Mouse (Mus musculus): ENCODE measurements at regions not wholly inside any gene's neighbourhood (a gene's known extent, or its start where the extent isn't known, plus 50 kb on each side); places are given as distances from the start of the nearest gene placed in this dataset.

DNA sequence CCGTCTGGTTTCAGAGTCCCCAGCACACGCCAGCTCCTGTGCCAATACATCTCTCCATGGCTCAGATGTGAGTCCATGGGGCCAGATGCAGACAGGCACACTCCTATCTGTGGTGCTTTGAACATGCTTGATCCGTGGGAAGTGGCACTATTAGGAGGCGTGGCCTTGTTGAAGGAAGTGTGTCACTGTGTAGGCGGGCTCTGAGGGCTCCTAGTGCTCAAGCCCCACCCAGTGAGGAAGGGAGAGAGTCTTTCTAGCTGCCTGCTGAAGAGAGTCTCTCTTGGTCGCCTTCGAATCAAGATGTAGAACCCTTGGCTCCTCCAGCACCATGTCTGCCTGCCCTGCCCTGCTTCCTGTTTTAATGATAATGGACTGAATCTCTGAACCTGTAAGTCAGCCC lies 194.7 kb upstream of the Mvb12b start:
- no peak overlapping the region for H3K4me3 ChIP-seq
- H3K9ac ChIP-seq, result no peak overlapping the region
- H3K4me2 ChIP-seq, result no peak overlapping the region
- H3K4me1 ChIP-seq, result no peaks in the 10 kb centered on the region
- H3K27ac ChIP-seq, result no peak overlapping the region
- H3K9me3 ChIP-seq, result no peaks in the 10 kb centered on the region
- H3K27me3 ChIP-seq, result no peaks in the 10 kb centered on the region
- no peaks in the 10 kb centered on the region for H3K36me3 ChIP-seq
- no peak for ATAC-seq (ENCODE audit: insufficient number of reproducible peaks, low FRiP score, low TSS enrichment, low read depth)
- WGBS, result 73% methylated on average over 7 of the region's 7 CpGs

DNA sequence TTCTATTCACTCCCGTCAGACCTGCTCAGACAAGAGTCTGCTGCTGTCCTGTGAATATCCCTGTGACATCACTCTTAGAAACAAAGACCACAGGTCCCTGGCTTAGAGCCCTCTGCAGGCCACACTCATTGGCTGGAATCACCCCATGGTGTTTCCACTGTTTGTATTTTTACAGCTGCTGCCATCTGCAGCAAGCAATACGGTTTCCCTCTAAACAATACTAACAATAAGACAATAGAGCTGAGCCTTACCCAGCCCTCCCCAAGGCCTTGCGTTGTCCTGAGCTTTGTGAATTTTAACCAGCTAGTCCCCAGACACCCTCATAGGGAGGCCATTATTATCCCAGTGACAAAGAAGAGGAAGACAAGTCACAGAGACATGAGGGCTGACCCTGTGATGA lies 192.4 kb upstream of the Mvb12b start:
- Histone ChIP-seq H3K36me3 (no peaks in the 10 kb centered on the region), H3K27ac (no peak overlapping the region), H3K4me1 (no peaks in the 10 kb centered on the region), H3K9ac (no peak overlapping the region), H3K9me3 (no peaks in the 10 kb centered on the region), H3K4me2 (no peak overlapping the region), H3K27me3 (no peaks in the 10 kb centered on the region), H3K4me3 (no peak overlapping the region)
- 65% methylated on average over 3 of the region's 3 CpGs for WGBS
- ATAC-seq (ENCODE audit: insufficient number of reproducible peaks, low FRiP score, low TSS enrichment, low read depth), result no peak

DNA sequence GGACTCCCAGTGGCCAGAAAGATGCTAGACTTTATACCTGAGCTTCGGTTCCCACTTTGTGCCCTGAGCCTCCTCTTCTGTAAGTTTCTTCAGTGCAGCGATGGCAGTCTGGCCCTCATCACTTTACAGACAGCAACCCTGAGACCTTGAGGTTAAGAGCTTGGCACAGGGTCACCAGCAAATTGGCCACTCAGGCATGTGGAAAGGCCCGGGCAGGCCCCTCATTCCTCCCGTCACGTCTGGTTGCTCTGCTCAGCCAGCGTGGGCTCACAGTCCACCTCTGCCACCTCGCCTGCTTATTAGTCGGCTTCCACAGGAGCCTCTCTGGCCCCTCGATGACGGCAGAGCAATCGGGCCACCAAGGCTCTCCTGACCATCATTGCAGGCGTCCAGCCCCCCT lies 191.5 kb upstream of the Mvb12b start:
- Histone ChIP-seq H3K4me3 (no peak overlapping the region), H3K9ac (no peak overlapping the region), H3K4me1 (no peaks in the 10 kb centered on the region), H3K9me3 (no peaks in the 10 kb centered on the region), H3K4me2 (no peak overlapping the region), H3K27me3 (no peaks in the 10 kb centered on the region), H3K27ac (no peak overlapping the region), H3K36me3 (no peaks in the 10 kb centered on the region)
- 79% methylated on average over 12 of the region's 12 CpGs for WGBS
- ATAC-seq (ENCODE audit: insufficient number of reproducible peaks, low FRiP score, low TSS enrichment, low read depth), result no peak

DNA sequence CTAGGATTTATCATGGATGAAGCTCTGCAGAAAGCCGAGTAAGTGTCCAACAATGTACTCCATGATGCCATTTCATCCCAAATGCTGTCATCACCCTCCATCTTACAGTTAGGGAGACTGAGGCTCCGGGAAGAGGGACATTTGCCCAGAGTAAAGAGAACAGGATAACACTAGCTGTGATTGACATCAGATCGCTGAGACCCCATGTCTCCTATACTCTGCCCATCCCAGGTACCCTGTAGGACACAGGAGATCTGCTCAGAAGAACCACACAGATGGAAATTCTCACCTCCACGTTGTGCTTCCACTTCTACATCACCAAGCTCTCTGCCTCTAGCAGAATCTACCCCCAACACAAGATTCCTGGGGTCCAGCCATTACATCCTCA lies 191.1 kb upstream of the Mvb12b start:
- no peaks in the 10 kb centered on the region for H3K4me1 ChIP-seq
- ATAC-seq (ENCODE audit: insufficient number of reproducible peaks, low FRiP score, low TSS enrichment, low read depth), result no peak
- H3K9ac ChIP-seq, result no peak overlapping the region
- no peak overlapping the region for H3K4me3 ChIP-seq
- no peak overlapping the region for H3K27ac ChIP-seq
- H3K27me3 ChIP-seq, result no peaks in the 10 kb centered on the region
- H3K9me3 ChIP-seq, result no peaks in the 10 kb centered on the region
- H3K36me3 ChIP-seq, result no peaks in the 10 kb centered on the region
- 82% methylated on average over 4 of the region's 4 CpGs for WGBS
- no peak overlapping the region for H3K4me2 ChIP-seq

DNA sequence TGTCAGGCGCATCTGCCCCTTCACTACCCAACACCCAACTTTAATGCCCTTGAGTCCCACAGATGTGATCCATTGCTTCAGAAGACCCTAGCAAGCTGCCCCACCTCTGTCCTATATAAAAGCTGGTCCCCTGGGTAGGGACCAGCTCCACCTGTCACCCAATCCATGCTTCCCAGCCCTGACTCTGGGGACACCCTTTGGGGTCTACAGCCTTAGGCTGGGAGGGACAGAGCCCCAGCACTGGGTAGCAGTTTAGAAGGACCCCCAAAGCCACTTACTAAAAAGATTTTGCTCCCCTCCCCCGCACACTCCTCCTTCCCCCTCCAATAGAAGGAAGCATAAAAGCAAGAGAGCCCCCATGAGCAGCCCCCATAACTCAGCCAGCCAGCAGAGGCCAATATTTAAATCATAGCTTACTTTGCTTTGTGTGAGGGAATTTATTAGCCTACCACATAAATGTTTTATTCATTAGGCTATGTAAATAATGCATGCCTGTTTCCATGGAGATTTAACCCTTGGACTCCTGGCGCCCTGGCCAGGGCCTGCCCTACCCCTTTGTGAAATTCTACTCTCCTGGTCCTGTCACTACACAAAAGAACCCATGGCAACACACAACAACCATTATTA lies 190.6 kb upstream of the Mvb12b start:
- 79% methylated on average over 3 of the region's 3 CpGs for WGBS
- no peaks in the 10 kb centered on the region for H3K27me3 ChIP-seq
- H3K4me2 ChIP-seq, result no peak overlapping the region
- H3K4me1 ChIP-seq, result no peaks in the 10 kb centered on the region
- no peak overlapping the region for H3K27ac ChIP-seq
- H3K9ac ChIP-seq, result no peak overlapping the region
- no peaks in the 10 kb centered on the region for H3K9me3 ChIP-seq
- no peak overlapping the region for H3K4me3 ChIP-seq
- H3K36me3 ChIP-seq, result no peaks in the 10 kb centered on the region
- ATAC-seq (ENCODE audit: insufficient number of reproducible peaks, low FRiP score, low TSS enrichment, low read depth), result no peak

DNA sequence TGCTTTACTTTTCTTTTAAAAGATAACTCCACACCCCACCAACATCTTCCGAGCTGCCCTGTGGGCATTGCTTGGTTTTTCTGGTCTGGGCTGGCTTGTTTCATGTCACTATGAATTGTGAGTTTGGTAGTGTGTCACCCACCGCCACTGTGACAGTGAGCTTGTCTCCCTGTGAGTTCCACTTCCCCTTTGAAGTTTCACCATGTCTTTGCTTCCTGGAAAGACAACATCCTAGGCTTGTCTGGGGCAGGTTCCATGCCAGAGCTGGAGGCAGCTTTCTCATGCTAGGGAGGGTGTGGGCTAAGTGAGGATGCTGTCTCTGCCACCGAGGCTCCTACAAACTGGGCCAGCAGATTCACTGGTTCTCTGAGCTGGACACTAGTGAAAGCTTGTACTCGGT lies 188.6 kb upstream of the Mvb12b start:
- no peak for ATAC-seq (ENCODE audit: insufficient number of reproducible peaks, low FRiP score, low TSS enrichment, low read depth)

DNA sequence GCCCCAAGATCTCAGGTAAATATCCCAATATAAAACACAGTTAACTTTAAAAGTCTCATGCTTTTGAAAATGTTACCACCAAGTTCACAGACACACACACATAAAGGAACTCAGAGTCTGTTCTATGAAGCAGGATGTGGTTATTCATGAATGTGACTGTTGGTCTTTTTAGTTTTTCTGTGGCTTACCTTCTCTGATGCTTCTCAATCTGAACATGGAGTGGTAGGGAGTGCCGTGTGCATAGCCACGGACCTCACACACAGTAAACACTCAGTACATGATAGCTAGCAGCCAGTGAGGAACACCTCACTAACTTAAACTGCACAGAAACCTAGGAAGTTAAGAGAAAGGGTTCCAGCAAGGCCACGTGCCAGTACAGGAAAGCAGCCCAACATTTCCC lies 186.3 kb upstream of the Mvb12b start:
- no peaks in the 10 kb centered on the region for H3K36me3 ChIP-seq
- H3K4me1 ChIP-seq, result no peaks in the 10 kb centered on the region
- no peak for ATAC-seq (ENCODE audit: insufficient number of reproducible peaks, low FRiP score, low TSS enrichment, low read depth)
- 75% methylated on average over 3 of the region's 3 CpGs for WGBS
- no peak overlapping the region for H3K4me2 ChIP-seq
- H3K27me3 ChIP-seq, result no peaks in the 10 kb centered on the region
- no peak overlapping the region for H3K27ac ChIP-seq
- no peaks in the 10 kb centered on the region for H3K9me3 ChIP-seq
- no peak overlapping the region for H3K4me3 ChIP-seq
- H3K9ac ChIP-seq, result no peak overlapping the region

More for the DNA sequence above, 188.6 kb upstream of the Mvb12b start:
- WGBS, result 56% methylated on average over 4 of the region's 4 CpGs
- Histone ChIP-seq H3K4me3 (no peak overlapping the region), H3K27ac (no peak overlapping the region), H3K4me1 (no peaks in the 10 kb centered on the region), H3K36me3 (no peaks in the 10 kb centered on the region), H3K9me3 (no peaks in the 10 kb centered on the region), H3K27me3 (no peaks in the 10 kb centered on the region), H3K4me2 (no peak overlapping the region), H3K9ac (no peak overlapping the region)

DNA sequence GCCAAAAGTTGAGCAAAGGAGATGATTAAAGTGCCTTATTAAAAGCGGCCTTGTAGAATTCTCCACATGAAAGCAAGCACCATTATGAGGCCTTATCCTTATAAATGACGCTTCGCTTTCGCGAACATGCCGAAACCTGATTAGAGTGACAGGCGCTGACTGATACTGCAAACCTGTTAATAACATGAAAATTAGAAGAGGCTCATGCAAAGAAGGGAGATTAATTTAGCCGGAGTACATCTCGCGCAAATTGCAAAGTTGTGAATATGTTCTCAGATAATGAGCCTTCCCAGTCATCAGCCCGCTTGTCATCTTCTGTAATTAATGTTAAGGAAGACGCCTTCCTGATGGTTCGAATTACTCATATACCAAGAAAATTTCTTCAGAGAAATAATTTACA lies 177.8 kb upstream of the Mvb12b start:
- H3K4me1 ChIP-seq, result no peaks in the 10 kb centered on the region
- WGBS, result 92% methylated on average over 13 of the region's 13 CpGs
- no peak for ATAC-seq (ENCODE audit: insufficient number of reproducible peaks, low FRiP score, low TSS enrichment, low read depth)

DNA sequence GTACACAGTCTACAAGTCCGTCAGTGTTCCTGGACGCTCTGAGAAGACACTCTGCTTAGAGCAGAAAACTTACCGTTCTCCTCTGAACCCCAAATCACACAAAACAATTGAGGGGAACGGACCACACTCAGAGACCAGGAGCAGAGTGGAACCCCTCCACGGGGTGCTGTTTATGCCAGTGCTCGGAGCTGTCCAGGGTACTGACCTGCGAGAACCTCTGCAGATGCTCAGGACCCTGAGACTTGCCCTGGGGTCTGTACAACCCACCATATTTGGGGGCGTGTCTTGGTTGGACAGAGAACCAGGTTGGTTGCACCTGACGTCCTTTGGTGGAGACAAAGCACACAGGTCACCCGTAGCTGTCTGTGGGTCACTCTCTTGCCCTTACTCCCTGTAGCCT lies 177.3 kb upstream of the Mvb12b start:
- 35% methylated on average over 10 of the region's 10 CpGs for WGBS
- Histone ChIP-seq H3K36me3 (no peaks in the 10 kb centered on the region), H3K4me1 (no peaks in the 10 kb centered on the region), H3K4me3 (no peak overlapping the region), H3K4me2 (no peak overlapping the region), H3K27me3 (no peaks in the 10 kb centered on the region; the same call in 1 of the 2 replicates), H3K9me3 (no peaks in the 10 kb centered on the region), H3K27ac (no peak overlapping the region), H3K9ac (no peak overlapping the region)
- ATAC-seq (ENCODE audit: insufficient number of reproducible peaks, low FRiP score, low TSS enrichment, low read depth), result no peak

More for the DNA sequence above, 177.8 kb upstream of the Mvb12b start:
- Histone ChIP-seq H3K27ac (no peak overlapping the region), H3K4me3 (no peak overlapping the region), H3K36me3 (no peaks in the 10 kb centered on the region), H3K4me2 (no peak overlapping the region), H3K27me3 (no peaks in the 10 kb centered on the region), H3K9me3 (no peaks in the 10 kb centered on the region), H3K9ac (no peak overlapping the region)

DNA sequence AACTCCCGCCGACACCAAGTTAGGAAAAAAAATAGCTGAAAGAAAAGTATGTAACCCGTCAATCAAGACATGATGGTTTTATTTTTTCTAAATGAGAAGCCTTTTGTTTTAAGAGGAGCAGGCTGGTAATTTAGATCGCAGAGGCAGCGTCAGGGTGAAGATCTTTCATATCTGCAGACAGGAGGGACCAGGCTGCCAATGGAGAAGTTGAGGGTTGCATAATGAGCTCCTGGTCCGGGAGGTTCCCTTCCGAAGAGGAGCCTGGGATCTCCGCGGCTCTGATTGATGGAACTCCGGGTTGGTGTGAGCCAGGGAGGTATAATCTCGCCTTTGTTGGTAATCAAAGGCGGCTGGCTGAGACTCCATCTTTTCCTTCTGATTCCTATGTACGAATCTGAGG lies 168.8 kb upstream of the Mvb12b start:
- Histone ChIP-seq H3K27me3 (no peaks in the 10 kb centered on the region; the same call in 1 of the 2 replicates), H3K36me3 (no peaks in the 10 kb centered on the region), H3K4me3 (no peak overlapping the region), H3K9me3 (no peaks in the 10 kb centered on the region), H3K4me1 (no peaks in the 10 kb centered on the region; the same call in 1 of the 2 replicates), H3K9ac (no peak overlapping the region), H3K4me2 (no peak overlapping the region), H3K27ac (no peak overlapping the region)
- ATAC-seq (ENCODE audit: insufficient number of reproducible peaks, low FRiP score, low TSS enrichment, low read depth), result no peak
- WGBS, result 74% methylated on average over 13 of the region's 13 CpGs

DNA sequence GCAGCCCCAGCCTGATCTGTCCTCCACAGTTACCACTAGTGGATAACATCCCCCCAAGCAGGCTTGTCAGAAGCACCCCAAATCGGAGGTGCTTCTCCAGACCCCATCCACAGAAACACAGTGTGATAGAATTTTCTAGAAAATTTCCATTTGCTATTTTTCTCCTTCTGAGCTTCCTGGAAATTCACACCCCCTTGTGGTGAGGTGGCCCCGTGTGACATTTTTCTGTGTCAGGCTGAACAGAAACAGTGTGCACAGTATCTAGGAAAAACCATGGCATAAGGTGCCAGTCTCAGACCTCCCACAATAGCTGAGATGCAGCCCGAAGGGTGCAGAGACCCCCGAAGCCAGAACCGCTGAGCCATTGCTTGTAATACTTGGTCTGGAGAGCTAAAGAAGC lies 155.3 kb upstream of the Mvb12b start:
- ATAC-seq (ENCODE audit: insufficient number of reproducible peaks, low FRiP score, low TSS enrichment, low read depth), result no peak
- Histone ChIP-seq H3K9me3 (no peaks in the 10 kb centered on the region), H3K4me3 (no peak overlapping the region), H3K4me1 (peaks cover 13% of the 10 kb centered on the region), H3K27ac (no peak overlapping the region), H3K9ac (no peak overlapping the region), H3K27me3 (no peaks in the 10 kb centered on the region), H3K36me3 (no peaks in the 10 kb centered on the region), H3K4me2 (no peak overlapping the region)
- 81% methylated on average over 5 of the region's 5 CpGs for WGBS

DNA sequence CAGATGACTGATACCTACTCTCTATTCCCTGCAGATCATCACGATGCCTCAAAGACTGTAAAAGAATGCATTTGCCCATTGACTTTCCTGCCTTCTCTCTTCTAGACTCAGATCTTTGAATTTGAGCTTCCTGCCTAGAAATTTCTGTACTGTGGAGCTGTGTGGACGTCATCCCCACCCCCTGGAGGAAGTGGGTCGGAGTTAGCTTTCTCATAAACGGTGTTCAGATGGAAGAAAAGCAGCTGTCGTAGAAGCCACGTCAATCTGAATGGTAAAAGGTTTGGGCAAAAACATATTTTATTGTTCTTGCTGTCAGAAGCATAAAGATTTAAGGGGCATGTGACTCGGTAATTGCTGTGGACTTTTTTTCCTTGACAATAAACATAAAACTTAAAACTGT lies 154.6 kb upstream of the Mvb12b start:
- WGBS, result 18% methylated on average over 7 of the region's 7 CpGs
- Histone ChIP-seq H3K9me3 (no peaks in the 10 kb centered on the region), H3K27me3 (no peaks in the 10 kb centered on the region), H3K4me3 (no peak overlapping the region), H3K4me2 (no peak overlapping the region), H3K4me1 (peaks cover 13% of the 10 kb centered on the region), H3K9ac (no peak overlapping the region), H3K27ac (no peak overlapping the region), H3K36me3 (no peaks in the 10 kb centered on the region)
- no peak for ATAC-seq (ENCODE audit: insufficient number of reproducible peaks, low FRiP score, low TSS enrichment, low read depth)

DNA sequence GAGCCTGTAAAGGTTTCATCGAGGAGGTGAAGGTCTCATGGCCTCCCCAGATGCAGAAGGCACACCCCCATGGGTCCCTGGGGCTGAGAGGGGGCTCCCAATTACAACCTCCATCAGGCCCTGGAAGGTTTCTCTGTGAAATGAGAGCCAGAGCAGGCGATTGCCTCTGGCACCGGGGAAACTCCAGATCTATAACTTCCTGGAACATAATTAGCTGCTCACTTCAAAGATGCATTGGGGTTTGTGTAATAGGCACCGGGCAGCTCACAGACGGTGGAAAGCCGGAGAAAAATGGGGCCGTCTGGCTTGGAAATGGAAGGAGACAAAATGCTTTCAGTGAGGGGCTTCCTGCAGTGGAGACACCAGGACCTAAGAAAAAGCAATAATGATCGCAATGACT lies 151.2 kb upstream of the Mvb12b start:
- no peak overlapping the region for H3K4me3 ChIP-seq

More for the DNA sequence above, 151.2 kb upstream of the Mvb12b start:
- Histone ChIP-seq H3K4me1 (peaks cover 13% of the 10 kb centered on the region), H3K9me3 (no peaks in the 10 kb centered on the region), H3K36me3 (no peaks in the 10 kb centered on the region), H3K27ac (no peak overlapping the region), H3K27me3 (no peaks in the 10 kb centered on the region), H3K4me2 (no peak overlapping the region), H3K9ac (no peak overlapping the region)
- 13% methylated on average over 8 of the region's 8 CpGs for WGBS
- ATAC-seq (ENCODE audit: insufficient number of reproducible peaks, low FRiP score, low TSS enrichment, low read depth), result no peak

Measured in limb, embryonic 15.5 days (tissue).